Mouse (Mus musculus) heart, embryonic 12.5 days (tissue): ENCODE data around the gene Fzr1. TPM values are rescaled to one million over a fixed set of nuclear protein-coding genes. Genes with fewer than 3 reads are reported as not detected.

Experiments
- ATAC-seq: fragments of 200-750 bp; cut with Nextera tagmentation; 2 replicates; pipeline ENCODE4 v1.8.0; 2017; ENCODE audit warnings: moderate TSS enrichment, moderate library complexity; ENCODE audit not compliant: insufficient number of reproducible peaks, low FRiP score
- H3K27ac ChIP-seq: fragments of 300-500 bp; sonication (generic); 2 replicates; pipeline ENCODE4 v1.5.1; 2016; ENCODE audit warnings: mild to moderate bottlenecking, moderate library complexity; ENCODE audit not compliant: poor library complexity, severe bottlenecking
- H3K27me3 ChIP-seq: fragments of 300-500 bp; sonication (generic); replicated peaks from 2 replicates; pipeline ENCODE4 v1.6.1; 2016; ENCODE audit warnings: mild to moderate bottlenecking, moderate library complexity
- H3K36me3 ChIP-seq: fragments of 300-500 bp; sonication (generic); 2 replicates; pipeline ENCODE4 v1.6.1; 2016; ENCODE audit warnings: mild to moderate bottlenecking, moderate library complexity
- H3K4me1 ChIP-seq: fragments of 300-500 bp; sonication (generic); replicated peaks from 2 replicates; pipeline ENCODE4 v1.6.1; 2016; ENCODE audit warnings: mild to moderate bottlenecking
- H3K4me2 ChIP-seq: fragments of 300-500 bp; sonication (generic); 2 replicates; pipeline ENCODE4 v1.6.1; 2016; ENCODE audit warnings: mild to moderate bottlenecking, moderate library complexity
- H3K4me3 ChIP-seq: fragments of 300-500 bp; sonication (generic); 2 replicates; pipeline ENCODE4 v1.5.1; 2016; ENCODE audit warnings: mild to moderate bottlenecking
- H3K9ac ChIP-seq: fragments of 300-500 bp; sonication (generic); 2 replicates; pipeline ENCODE4 v1.6.1; 2016; ENCODE audit warnings: mild to moderate bottlenecking, moderate library complexity
- H3K9me3 ChIP-seq: fragments of 300-500 bp; sonication (generic); replicated peaks from 2 replicates; pipeline ENCODE4 v1.6.1; 2016; ENCODE audit warnings: mild to moderate bottlenecking, moderate library complexity
- WGBS: fragments of 180-500 bp; shearing (Covaris S2); methylation state at CpG from one replicate; pipeline ENCODE4 v1.1.7; 2016; 5-methylcytosine and 5-hydroxymethylcytosine counted together
- polyA plus RNA-seq: library from polyadenylated mRNA; unstranded; fragments of >200 nt; fragmentation: Nextera tagmentation; extraction: Ambion mirVana; gene quantifications from 2 replicates; pipeline ENCODE4 v1.2.1, GENCODE M21; 2016

The Fzr1 gene
- polyA plus RNA-seq, 1 experiment from 2014 or later, result 99.5 TPM

- no peak for ATAC-seq
- Histone ChIP-seq H3K27me3 (peaks cover 32% of the 10 kb centered on the region), H3K36me3 (peaks cover 5% of the 10 kb centered on the region; the same call in 1 of the 2 replicates), H3K27ac (no peak overlapping the region), H3K9ac (0 out of 2 replicates have a peak overlapping the region, but pooled peaks have one; percentile 38), H3K4me3 (no peak overlapping the region), H3K9me3 (no peaks in the 10 kb centered on the region), H3K4me1 (peaks cover 28% of the 10 kb centered on the region), H3K4me2 (no peak overlapping the region)
- 92% methylated on average over 4 of the region's 4 CpGs for WGBS
These were observed 41.8 kb downstream of the Fzr1 start for GRCm38 (mm10) chr10:81336558-81336957.

GRCm38 (mm10) chr10:81335393-81336340 is 42.6 kb downstream of the Fzr1 start:
- peak overlapping the region; percentile 16; the same call in 1 of the 2 replicates for H3K4me2 ChIP-seq
- WGBS, result 45% methylated on average over 19 of the region's 19 CpGs
- H3K27me3 ChIP-seq, result peaks cover 25% of the 10 kb centered on the region
- ATAC-seq, result no peak
- H3K36me3 ChIP-seq, result peaks cover 5% of the 10 kb centered on the region; the same call in 1 of the 2 replicates
- H3K27ac ChIP-seq, result peak overlapping the region; percentile 70
- H3K9me3 ChIP-seq, result no peaks in the 10 kb centered on the region
- H3K9ac ChIP-seq, result peak overlapping the region; percentile 38
- no peak overlapping the region for H3K4me3 ChIP-seq
- peaks cover 29% of the 10 kb centered on the region for H3K4me1 ChIP-seq

- Histone ChIP-seq H3K9ac (no peak overlapping the region), H3K4me3 (no peak overlapping the region), H3K27ac (no peak overlapping the region), H3K9me3 (no peaks in the 10 kb centered on the region), H3K27me3 (peaks cover 21% of the 10 kb centered on the region), H3K4me1 (peaks cover 39% of the 10 kb centered on the region), H3K4me2 (no peak overlapping the region), H3K36me3 (peaks cover 5% of the 10 kb centered on the region; the same call in 1 of the 2 replicates)
- no peak for ATAC-seq
- WGBS, result 76% methylated on average over 11 of the region's 11 CpGs
These were observed 44.0 kb downstream of the Fzr1 start for GRCm38 (mm10) chr10:81334324-81334723.

DNA sequence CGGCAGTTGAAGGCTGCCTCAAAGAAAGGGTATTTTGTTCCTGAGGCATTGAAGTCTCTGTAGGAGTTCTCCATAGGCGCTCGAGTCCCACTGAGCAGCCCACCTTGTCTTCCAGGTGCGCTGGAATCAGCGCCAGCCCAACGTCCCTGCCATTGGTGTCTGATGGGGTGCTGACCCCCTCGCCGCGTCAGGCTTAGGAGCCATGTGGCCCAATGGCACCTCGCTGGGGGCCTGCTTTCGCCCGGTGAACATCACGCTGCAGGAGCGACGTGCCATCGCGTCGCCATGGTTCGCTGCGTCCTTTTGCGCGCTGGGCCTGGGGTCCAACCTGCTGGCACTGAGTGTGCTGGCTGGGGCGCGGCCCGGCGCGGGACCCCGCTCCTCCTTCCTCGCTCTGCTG is 46.0 kb downstream of the Fzr1 start:
- no peak for ATAC-seq
- WGBS, result 19% methylated on average over 29 of the region's 29 CpGs
- peak overlapping the region; percentile 48; the same call in 1 of the 2 replicates for H3K9ac ChIP-seq

GRCm38 (mm10) chr10:81330007-81330406 is 48.3 kb downstream of the Fzr1 start:
- Histone ChIP-seq H3K36me3 (peaks cover 29% of the 10 kb centered on the region), H3K27ac (peak overlapping the region; percentile 91), H3K4me1 (peaks cover 54% of the 10 kb centered on the region), H3K9ac (peak overlapping the region; percentile 54), H3K27me3 (no peaks in the 10 kb centered on the region; the same call in 1 of the 2 replicates), H3K4me2 (peak overlapping the region; percentile 47), H3K4me3 (no peak overlapping the region), H3K9me3 (no peaks in the 10 kb centered on the region)
- WGBS, result 31% methylated on average over 4 of the region's 4 CpGs
- no peak for ATAC-seq

More for the DNA sequence above, 46.0 kb downstream of the Fzr1 start:
- Histone ChIP-seq H3K4me3 (peak overlapping the region; percentile 15), H3K9me3 (no peaks in the 10 kb centered on the region), H3K27ac (no peak overlapping the region), H3K4me1 (peaks cover 58% of the 10 kb centered on the region), H3K4me2 (peak overlapping the region; percentile 50), H3K27me3 (peaks cover 5% of the 10 kb centered on the region), H3K36me3 (peaks cover 6% of the 10 kb centered on the region)

GRCm38 (mm10) chr10:81329194-81329975 is 48.9 kb downstream of the Fzr1 start:
- H3K4me1 ChIP-seq, result peaks cover 51% of the 10 kb centered on the region
- peak overlapping the region; percentile 54 for H3K9ac ChIP-seq
- peak overlapping the region; percentile 47 for H3K4me2 ChIP-seq
- peaks cover 35% of the 10 kb centered on the region for H3K36me3 ChIP-seq
- H3K27ac ChIP-seq, result peak overlapping the region; percentile 91
- 52% methylated on average over 10 of the region's 10 CpGs for WGBS
- H3K27me3 ChIP-seq, result no peaks in the 10 kb centered on the region; the same call in 1 of the 2 replicates
- ATAC-seq, result peak; percentile 63
- no peaks in the 10 kb centered on the region for H3K9me3 ChIP-seq
- peak overlapping the region; percentile 14 for H3K4me3 ChIP-seq

DNA sequence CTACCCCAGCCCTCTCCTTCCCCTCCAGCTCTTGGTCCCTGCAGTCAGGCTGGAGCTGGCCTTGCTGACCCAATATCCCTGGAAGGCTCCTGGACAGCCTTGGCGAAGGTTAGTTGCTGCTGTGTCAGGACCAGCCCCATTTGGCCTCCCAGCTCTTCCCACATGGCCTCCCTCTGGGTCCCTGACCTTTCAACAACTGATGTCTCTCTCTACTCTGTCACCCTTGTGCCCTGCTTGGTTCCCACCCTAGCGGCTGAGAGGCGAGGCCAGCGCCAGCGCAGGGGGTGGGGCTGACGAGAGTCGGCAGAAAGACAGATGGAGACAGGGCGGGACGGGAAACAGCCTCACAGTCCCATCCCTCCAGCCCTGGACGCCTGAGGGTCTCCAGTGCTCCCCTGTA is 49.9 kb downstream of the Fzr1 start, which contains the start of gene Tbxa2r:
TSS of gene Tbxa2r (plus strand) at position 346 of the 400 bp plus-strand sequence.
- 5% methylated on average over 10 of the region's 10 CpGs for WGBS
- Histone ChIP-seq H3K27me3 (no peaks in the 10 kb centered on the region; the same call in 1 of the 2 replicates), H3K36me3 (peaks cover 44% of the 10 kb centered on the region), H3K4me2 (peak within 1 kb of the TSS; percentile 47), H3K4me3 (peak within 1 kb of the TSS; percentile 14), H3K4me1 (peaks cover 51% of the 10 kb centered on the region), H3K9ac (peak within 1 kb of the TSS; percentile 54), H3K9me3 (no peaks in the 10 kb centered on the region), H3K27ac (peak within 1 kb of the TSS; percentile 91)
- ATAC-seq, result peak; percentile 24; the same call in 1 of the 2 replicates

- Histone ChIP-seq H3K4me1 (peaks cover 51% of the 10 kb centered on the region), H3K27ac (peak overlapping the region; percentile 91), H3K27me3 (no peaks in the 10 kb centered on the region; the same call in 1 of the 2 replicates), H3K9me3 (no peaks in the 10 kb centered on the region), H3K9ac (peak overlapping the region; percentile 54), H3K4me3 (no peak overlapping the region), H3K36me3 (peaks cover 44% of the 10 kb centered on the region), H3K4me2 (peak overlapping the region; percentile 47)
- no peak for ATAC-seq
- 0% methylated on average over 2 of the region's 2 CpGs for WGBS
These were observed 50.4 kb downstream of the Fzr1 start for GRCm38 (mm10) chr10:81327959-81328358.

- Histone ChIP-seq H3K9ac (peak overlapping the region; percentile 20; the same call in 1 of the 2 replicates), H3K4me1 (peaks cover 52% of the 10 kb centered on the region), H3K27ac (peak overlapping the region; percentile 34; the same call in 1 of the 2 replicates), H3K36me3 (peaks cover 52% of the 10 kb centered on the region), H3K4me3 (no peak overlapping the region), H3K9me3 (no peaks in the 10 kb centered on the region), H3K4me2 (no peak overlapping the region), H3K27me3 (no peaks in the 10 kb centered on the region)
- no peak for ATAC-seq
- WGBS, result 64% methylated on average over 6 of the region's 6 CpGs
These were observed 51.5 kb downstream of the Fzr1 start for GRCm38 (mm10) chr10:81326858-81327257.

DNA sequence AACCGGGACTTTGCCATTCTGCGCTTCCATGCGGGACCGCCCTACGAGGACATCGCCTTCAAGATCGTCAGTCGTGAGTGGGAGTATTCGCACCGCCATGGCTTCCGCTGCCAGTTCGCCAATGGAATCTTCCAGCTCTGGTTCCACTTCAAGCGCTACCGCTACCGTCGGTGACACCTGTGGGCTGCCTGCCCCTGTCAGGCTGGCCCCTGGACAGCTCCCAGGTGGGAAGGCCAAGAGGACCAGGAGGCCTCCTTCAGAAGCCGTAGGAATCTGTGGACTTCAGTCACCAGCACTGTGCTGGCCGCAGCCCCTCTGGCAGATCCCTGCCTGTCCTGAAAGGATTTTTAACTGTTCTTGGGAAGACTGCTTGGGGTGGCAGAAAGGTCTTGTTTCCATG is 52.5 kb downstream of the Fzr1 start:
- no peak overlapping the region for H3K4me2 ChIP-seq
- H3K9me3 ChIP-seq, result no peaks in the 10 kb centered on the region
- H3K27me3 ChIP-seq, result no peaks in the 10 kb centered on the region
- ATAC-seq, result no peak
- WGBS, result 94% methylated on average over 18 of the region's 18 CpGs
- no peak overlapping the region for H3K4me3 ChIP-seq
- H3K9ac ChIP-seq, result no peak overlapping the region
- H3K27ac ChIP-seq, result no peak overlapping the region
- H3K36me3 ChIP-seq, result peaks cover 52% of the 10 kb centered on the region
- peaks cover 55% of the 10 kb centered on the region for H3K4me1 ChIP-seq
